Mouse (Mus musculus): Measurements from ENCODE around the gene Ets1.
A peak's percentile ranks its signal among the peaks of the same experiment; 100 is the strongest.

Ets1 gene

DNA sequence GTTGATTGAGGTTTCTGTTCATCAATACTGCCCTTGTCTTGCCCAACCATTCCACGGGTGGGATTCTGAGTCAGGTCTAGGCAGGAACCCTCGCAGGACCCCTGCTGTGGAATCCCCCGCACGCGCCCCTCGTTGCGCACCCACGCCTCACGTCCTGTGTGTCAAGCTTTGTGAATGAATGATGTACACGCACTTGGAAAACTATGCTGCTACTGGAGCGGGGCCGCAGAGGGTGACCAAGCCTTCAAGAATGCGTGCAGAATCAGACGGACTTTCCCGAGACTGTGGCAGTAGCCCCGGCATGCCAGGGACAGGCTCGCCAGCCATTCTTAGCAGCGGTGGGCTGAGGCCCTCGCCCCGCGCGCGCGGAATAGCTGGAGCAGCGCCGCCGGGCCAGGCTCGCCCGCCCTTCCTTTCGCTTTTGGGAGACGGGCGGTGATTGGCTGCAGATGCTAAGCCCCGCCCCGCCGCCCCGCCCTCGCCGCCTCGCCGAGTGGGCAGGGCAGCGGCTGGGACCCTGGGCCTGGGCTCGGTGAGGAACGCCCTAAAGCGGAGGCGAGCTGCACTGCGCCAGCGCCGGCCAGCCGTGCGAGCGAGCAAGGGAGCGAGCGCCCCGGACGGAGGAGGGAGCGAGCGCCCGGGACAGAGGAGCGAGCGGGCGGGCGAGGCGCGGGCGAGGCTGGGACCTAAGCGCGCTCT lies 59.6 kb downstream of the Ets1 start:
- DNase-seq (ENCODE audit: low spot score in 2 of 2) = peak; percentile 79 to 88

DNA sequence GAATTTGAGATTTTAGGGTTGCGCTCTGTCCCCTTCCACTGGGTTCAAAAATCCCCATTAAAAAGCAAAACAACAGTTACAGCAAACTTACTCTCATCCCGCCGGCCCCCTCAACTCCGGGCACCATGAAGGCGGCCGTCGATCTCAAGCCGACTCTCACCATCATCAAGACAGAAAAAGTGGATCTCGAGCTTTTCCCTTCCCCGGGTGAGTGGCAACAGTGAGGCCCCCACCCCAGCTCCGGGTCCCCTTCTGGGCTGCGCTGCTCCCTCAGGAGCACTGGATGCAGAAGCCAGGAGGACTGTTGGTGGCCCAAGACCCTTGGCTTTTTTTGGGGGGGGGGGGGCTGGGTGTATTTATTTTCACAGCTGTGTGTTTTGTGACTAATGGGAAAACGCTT lies 60.2 kb downstream of the Ets1 start:
- no peak for DNase-seq (ENCODE audit: low spot score in 2 of 2)

DNA sequence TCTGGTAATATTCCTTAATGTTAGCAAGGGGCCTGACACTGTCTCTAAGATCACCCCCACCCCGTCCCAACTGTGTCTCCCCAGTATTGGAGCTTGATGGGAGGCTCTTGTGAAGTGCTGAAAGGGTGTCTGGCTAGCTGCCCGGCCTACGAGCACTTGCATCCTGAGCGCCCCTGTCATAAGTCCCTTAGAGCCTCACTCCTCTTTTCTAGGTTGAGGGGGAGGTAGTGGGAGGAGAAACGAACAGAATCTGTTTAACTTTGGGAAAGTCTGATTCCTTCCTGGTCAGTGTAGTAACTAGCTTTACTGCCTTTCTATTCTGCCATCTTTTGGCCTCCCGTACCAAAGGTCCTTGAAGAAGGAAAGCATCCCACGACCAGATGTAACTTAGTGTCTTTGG lies 60.7 kb downstream of the Ets1 start:
- DNase-seq (ENCODE audit: low spot score in 2 of 2) = no peak

DNA sequence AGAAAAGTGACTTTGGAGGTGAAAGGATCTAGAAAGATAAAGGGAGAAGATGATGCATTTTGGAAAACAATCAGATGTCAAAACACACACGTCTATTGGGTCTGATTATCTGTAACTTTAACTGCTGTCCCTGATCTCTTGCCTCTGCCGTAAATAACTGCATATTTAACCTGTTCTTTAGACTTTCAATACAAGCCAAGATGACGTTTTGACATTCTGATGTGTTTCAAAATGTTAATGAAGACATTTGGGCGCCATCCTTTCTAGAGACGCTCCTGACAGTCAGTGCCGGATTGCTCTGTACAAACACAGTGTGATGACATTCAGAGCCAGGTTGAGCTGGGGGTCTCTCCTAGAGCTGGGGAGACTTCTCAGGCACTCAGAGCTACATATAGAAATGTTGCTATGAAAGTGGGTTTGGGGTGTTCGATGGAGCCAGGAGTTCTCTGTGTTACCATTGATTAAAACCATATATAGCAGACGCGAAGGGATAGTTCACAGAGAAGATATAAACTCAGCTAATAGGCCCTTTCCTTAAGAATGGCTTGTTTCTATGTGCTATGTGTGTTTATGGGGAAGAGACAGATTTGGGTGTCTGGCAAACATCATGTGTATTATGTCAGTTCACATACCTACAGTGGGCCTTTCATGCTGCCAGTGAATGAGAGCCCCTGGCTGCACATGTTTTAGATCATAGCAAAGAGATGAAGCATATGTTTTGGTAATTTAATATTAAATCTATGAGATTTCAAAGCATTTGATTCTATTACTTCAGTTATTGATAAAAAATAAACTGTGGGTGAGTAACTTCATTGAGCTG lies 61.5 kb downstream of the Ets1 start:
- no peak for DNase-seq (ENCODE audit: low spot score in 2 of 2)

DNA sequence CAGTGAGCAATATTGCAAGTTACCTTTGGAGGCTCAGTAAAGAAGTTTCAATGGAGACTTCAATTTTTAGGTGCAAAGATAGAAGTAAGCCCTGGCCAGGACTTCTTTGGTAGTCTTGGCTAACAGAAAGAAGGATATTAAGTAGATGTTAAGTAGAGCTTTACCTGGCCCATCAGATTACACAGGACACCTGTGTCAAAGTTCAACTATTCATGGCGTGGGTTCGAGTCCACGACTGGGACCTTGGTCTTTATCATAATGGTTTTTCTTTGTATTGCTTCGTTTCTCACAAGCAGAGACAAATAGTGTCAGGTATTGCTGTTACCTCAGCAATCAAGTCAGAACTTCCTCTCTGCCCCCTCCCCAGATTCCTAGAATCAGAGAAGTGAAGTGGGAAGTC lies 62.7 kb downstream of the Ets1 start:
- no peak for DNase-seq (ENCODE audit: low spot score in 2 of 2)

DNA sequence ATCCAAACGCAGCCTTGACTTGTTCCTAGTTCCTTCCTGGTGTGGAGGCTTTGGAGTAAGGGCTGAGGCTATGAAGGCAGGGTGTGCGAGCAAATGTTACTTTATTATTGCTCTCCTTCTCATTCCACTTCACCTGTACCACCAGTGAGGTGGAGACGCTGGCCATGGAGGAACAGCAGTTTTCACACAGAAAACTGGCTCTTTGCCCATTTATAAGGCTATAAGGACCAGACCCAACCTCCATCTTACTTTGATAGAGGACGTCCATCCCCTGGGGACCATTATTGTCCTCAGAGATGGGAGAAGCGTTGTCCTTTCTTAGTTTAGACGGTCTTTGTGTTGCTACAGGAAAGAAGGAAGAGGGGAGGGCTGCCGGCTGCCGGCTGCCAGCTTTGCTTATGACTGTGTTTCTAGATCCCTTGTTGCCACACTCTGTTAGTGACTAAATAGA lies 63.4 kb downstream of the Ets1 start:
- no peak for DNase-seq (ENCODE audit: low spot score in 2 of 2)

DNA sequence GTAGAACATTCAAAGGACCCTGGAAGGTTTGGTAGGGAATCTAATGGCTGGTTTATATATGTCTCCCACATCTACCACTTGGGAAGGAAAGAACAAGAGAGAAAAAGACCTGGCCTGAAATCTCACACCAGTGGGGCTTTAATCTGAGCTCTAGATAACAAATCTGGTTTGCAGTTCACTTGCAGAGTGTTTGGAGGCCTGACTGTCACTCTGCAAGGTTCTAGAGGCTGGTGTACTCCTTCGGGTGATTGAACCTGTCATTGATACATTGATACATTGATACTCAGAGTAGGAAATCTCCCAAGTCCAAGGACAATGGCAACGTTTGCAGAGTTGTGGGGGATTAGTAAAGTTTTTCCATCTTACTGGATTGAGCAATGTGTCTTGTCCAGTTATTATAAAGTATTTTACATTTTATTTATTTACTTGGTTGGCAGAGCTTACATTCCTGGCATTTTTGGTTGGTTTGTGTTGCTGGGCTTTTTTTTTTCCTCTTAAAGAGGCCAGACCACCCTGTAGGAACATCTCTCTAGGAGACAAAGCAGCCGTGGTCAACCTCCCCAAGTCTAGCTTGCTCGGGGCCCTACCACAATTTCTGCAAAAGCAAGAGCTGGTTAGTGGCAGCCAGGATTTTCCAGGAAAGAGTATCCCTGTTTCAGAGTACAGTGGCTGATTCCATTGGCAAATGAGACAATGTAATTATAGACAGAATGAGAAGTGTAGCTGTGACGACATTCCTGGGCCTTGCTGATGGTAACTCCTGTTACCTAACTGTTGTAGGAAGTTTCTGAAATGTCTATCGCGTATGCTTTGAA lies 64.3 kb downstream of the Ets1 start:
- DNase-seq (ENCODE audit: low spot score in 2 of 2) = no peak

DNA sequence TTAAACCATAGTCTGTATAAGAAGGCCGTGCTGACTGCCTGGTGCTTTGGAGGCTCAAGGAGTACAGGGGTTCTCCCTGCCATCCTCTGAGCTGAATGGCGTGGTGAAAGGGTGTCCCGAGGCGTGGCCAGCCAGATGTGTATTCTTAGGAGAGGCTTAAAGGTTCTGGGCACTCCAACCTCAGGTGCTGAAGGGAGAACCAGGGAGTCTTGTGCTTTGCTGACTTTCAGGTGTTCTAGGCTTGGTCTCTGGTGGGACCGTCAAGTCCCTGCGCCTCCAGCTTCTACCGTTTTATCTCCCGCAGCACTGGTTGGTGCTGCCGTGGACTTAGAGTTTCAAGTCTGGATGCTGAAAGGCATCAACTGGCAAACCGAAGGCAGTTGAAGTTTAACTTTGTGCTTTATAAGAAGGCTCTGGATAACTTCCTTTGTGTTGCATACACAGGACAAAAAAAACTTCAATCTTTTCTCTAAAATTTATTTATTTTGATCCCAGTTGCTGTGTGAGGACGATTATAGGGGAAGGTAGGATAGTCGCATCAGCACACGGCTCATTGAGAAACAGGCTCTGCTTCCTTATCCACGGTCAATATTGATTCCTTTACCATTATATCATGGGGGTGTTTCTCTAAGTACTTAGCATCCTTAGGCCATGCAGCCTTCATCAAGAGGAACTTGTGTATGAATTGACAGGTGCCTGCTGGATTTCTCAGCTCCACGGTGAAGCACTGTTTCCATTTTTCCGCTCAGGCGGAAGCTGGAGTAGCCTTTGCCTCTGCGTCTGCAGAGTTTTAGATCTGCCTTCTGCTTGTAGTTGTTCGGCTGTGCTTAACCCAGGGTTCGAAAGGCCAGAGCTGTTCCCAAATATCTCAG lies 65.3 kb downstream of the Ets1 start:
- DNase-seq (ENCODE audit: low spot score in 2 of 2) = no peak

DNA sequence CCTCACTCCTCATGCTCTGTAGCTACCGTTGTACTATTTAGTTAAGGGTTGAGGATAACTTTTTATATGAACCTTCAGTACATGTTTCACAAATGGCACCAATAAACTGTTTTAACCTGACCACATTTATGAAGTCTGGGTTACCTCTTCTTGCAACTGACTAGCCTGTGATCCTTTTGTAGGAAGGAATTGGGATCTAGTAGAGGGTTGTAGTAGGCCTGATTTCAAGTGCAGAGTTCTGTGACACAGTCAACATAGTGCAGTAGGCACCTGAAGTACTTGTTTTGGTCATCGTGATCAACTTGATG lies 65.9 kb downstream of the Ets1 start:
- DNase-seq (ENCODE audit: low spot score in 2 of 2) = no peak

DNA sequence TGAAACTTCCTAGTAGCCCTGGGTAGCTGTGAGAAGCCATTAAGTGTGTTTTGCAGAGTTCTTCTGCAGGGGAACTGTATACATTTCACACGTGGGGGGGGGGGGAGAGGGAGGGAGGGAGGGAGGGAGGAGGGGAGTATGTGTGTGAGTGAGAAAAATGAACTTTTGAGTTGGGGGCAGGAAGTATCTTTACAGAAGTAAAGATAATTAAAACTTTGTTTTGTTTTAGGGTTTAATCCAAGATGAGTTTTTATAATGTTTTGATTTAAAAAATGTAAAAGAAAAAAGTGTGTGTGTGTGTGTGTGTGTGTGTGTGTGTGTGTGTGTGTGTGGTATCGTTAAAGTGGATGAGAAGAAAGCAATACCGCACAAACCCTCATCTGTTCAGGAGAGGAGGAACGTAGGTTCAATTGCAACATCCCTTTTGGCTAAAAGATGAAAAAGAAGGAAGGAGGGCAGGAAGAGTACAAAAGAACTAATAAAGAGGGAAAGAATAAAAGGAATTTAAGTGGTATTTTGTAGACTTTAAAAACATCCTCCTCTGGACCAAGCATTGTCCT lies 66.9 kb downstream of the Ets1 start:
- DNase-seq (ENCODE audit: low spot score in 2 of 2) = no peak

DNA sequence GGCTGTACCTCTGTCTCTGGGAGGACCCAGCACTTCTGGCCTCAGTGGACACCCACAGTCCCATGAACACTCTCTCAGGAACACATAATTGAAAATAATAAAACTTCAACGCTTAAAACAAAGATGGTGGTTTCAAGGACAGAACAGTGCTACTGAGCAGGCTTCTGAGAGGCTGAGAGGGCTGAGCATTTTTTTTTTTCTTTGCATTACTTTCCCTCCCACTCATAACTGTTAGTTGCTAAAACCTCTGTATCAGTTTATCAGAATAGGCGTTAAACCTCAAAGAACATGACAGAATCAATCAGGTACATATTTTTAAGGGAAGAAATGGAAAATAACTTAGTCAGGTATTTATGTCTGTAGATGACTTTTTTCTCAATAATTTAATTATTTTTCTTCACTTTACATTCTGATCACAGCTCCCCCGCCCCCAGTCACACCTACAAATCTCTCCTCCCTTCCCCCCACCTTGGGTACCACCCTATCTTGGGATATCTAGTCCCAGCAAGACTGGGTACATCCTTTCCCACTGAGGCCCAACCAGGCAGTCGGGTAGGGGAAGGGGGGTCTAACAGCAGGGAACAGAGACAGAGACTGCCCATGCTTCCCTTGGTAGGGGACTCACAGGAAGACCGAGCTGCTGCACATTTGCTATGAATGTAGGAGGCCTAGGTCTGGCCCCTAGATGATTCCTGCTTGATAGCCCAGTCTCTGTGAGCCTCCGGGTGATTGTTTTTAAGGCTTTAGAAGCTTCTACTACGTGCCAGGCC lies 68.1 kb downstream of the Ets1 start:
- no peak for DNase-seq (ENCODE audit: low spot score in 2 of 2)

DNA sequence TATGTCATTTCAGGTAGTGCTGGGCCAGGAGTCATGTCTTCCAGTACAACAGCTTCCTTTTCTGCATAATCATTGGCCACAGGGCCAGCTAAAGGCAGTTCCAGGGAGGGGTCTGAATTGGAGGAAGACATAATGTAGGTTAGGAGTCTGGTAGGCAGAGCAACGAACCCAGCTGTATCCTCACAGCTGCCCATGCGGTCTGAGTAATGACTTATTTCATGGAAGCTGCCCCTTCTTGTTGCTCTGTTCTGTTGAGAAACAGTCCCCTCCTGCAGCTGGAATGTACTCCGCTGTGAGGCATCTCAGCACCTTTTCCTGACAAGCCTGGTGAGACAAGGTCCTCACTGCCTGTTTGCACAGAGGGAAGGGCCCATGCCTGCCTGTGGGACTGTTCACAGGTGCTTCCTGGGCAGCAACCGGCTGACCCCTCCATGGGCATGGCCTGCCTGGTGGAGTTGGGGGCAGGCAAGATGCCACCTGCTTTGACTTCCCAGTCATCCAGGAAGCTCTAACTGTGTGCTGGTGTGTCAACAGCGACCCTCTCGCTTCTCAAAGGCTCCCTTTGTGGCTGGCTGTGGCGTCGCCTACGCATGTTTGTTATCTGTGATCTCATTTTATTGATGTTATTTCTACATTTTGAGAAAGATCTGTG lies 69.9 kb downstream of the Ets1 start:
- DNase-seq (ENCODE audit: low spot score in 2 of 2) = no peak

DNA sequence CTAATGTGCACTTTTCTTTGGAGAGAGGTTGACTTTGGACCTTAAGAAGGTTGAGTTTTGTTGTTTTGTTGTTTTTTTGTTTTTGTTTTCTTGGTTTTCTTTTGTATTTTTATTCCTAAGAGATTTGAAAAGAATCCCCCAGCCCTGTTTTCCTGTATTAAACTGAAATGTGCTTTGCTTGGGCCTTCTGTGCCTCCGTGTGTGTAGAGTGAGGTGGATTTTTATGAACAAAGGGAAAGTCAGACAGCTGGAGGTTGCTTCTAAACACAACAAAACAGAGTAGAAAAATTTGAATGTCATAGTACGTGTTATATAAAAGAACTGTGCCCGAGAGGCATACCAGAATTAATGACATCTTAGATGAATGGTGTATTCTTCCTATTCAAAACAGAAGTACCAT lies 71.4 kb downstream of the Ets1 start:
- DNase-seq (ENCODE audit: low spot score in 2 of 2) = no peak

DNA sequence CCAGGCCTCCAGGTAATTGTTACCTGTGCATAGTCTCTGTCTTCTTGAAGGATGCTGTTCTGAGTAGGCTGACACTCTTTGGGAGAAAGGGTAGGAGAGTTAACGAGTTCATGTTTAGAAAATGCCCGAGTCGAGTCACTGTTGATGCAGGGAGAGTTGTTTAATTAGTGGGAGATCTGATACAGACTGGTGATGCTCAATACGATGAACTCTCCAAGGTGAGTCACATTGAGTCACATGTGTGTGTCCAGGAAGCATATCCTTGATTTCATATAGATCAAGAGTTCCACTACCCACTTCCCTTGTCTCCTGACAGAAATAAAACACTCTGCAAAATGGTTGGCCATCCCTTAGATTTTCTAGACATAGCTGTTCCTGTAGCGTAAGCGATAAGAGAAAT lies 72.5 kb downstream of the Ets1 start:
- DNase-seq (ENCODE audit: low spot score in 2 of 2) = no peak

DNA sequence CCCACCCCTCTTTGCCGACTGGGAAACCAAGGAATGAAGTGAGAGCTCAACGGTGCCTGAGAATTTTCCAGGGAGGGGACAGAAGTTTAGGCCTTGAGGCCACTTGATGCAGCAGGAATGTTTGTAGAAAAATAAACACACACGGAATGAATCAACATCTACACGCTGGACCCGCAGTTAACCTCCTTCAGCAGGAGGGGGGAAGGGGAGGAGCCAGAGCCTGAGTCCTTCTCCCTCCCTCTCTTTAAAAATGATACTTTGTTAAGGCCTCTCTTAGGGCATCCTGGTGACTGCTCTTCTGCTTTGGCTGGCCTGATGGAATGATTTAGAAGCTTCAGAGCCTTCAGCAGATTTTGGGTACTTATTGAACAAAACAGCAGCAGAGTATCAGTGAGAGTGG lies 73.3 kb downstream of the Ets1 start:
- no peak for DNase-seq (ENCODE audit: low spot score in 2 of 2)

DNA sequence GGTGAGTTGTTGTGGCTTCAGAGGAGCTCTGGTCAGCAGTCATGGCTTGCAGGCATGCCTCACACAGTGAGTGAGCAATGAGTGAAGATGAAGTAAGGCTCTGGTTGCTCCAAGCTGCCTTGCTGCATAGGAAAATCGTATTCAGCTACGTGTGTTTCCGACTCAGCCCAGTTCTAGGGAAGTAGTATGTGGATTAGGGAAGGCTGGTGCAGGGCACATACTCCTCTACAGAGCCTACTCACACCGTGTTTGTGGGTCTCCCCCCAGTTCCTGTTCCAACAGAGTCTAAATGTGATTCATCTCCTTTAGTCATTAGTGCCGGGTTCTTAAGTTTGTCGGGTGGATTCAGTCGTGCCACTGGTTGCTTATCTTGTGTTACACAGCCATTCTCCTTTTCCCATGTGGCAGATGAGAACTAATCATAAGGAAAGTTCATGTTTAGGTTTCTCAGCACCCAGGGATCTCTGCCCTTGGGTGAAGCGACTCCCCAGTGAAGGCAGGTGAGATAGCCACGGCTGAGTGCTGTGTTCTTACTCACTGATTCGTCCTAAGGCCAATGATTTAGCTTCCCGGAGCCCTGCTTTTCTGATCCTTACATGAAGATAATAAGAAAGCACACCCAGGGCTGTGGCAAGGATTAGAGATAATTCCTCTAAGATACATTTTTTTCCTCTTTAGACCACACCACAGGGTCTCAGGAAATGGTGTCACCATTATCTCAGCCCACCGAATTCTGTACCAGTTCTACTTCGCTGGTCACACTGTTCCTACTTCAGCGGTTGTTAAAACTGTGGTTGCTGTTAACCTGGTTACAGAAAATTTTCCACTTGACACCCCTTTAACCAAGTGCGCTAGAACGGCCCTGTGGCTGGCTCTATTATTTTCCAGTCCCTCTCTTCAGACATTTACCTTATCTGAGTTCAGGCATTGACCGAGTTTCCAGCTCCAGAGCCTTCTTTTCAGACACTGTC lies 74.0 kb downstream of the Ets1 start:
- no peak for DNase-seq (ENCODE audit: low spot score in 2 of 2)

DNA sequence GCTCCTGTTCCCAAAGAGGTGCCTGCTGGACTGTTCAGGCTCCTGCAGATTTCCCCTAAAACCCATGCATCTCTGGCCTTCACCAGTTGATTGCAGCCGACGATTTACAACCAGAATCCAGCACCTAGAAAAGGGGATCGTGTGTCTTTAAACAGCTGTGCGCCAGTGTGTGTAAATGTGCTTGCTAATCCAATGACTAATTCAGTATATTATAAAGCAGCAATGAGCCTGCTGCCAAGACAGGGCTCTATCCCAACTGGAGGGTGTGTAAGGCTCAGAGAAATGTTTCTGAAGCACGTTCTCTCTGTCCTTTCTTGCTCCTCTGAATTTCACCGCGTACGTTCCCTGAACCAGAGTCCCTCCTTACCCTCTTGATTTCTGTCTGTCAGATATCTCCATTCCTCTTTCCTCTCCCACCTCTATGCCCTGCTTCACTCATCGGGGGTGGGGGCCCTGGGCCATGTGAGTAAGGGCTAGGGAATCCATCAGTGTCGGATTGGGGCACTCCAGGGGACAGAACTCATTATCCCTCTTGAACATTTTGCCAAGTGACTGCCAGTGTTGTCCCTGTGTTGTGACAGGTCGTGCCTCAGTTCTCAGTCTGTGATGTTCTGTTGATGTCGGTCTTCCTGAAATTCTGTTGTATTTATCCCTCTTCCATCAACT lies 75.1 kb downstream of the Ets1 start:
- no peak for DNase-seq (ENCODE audit: low spot score in 2 of 2)

DNA sequence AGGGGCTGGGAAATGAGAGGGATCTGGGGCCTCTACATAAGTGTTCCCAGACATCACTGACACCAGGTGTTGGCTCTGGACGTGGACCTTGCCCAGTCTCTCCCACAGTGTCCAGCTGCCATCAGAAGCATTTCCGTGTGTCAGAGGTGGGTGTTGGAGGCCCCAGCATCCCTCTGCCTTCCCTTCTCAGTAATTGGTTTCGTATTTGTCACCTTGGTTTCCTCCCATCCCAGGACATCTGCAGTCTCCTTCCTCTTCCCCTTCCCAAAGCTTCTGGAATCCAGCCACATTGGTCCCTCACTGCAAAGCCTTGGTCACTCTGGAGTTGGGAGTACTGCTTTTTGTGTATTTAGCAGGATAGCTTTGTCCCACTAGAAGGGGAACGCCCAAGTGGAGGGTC lies 75.7 kb downstream of the Ets1 start:
- DNase-seq (ENCODE audit: low spot score in 2 of 2) = no peak

Measured in frontal cortex, postnatal 14 days (tissue).